Mouse (Mus musculus) midbrain, embryonic 14.5 days (tissue): Measurements from ENCODE around the gene Ppp1r1b. TPM values are rescaled to one million over a fixed set of nuclear protein-coding genes. Genes with fewer than 3 reads are reported as not detected.

ENCODE experiments used
- ATAC-seq: fragments of 200-750 bp; cut with Nextera tagmentation; 2 replicates; pipeline ENCODE4 v1.8.0; 2017; ENCODE audit warnings: moderate number of reproducible peaks, moderate library complexity; ENCODE audit not compliant: low FRiP score, low TSS enrichment
- DNase-seq: peaks from one replicate; pipeline ENCODE4 v3.0.0-alpha.2; 2015
- H3K27ac ChIP-seq: fragments of 300-500 bp; sonication (generic); replicated peaks from 2 replicates; pipeline ENCODE4 v1.5.1; 2014; ENCODE audit warnings: mild to moderate bottlenecking, low read depth, low read length, moderate library complexity
- H3K27me3 ChIP-seq: fragments of 300-500 bp; sonication (generic); 2 replicates; pipeline ENCODE4 v1.6.1; 2014; ENCODE audit warnings: low read length, control low read depth, mixed read lengths; ENCODE audit not compliant: control insufficient read depth, insufficient read depth
- H3K36me3 ChIP-seq: fragments of 300-500 bp; sonication (generic); 2 replicates; pipeline ENCODE4 v1.6.1; 2014; ENCODE audit warnings: low read length, control low read depth; ENCODE audit not compliant: control insufficient read depth, insufficient read depth
- H3K4me1 ChIP-seq: fragments of 300-500 bp; sonication (generic); 2 replicates; pipeline ENCODE4 v1.6.1; 2014; ENCODE audit warnings: mild to moderate bottlenecking, antibody characterized with exemption, low read length, control low read depth; ENCODE audit not compliant: control insufficient read depth, insufficient read depth
- H3K4me2 ChIP-seq: fragments of 300-500 bp; sonication (generic); 2 replicates; pipeline ENCODE4 v1.6.1; 2014; ENCODE audit warnings: mild to moderate bottlenecking, low read length, moderate library complexity
- H3K4me3 ChIP-seq: fragments of 300-500 bp; sonication (generic); replicated peaks from 2 replicates; pipeline ENCODE4 v1.5.1; 2014; ENCODE audit warnings: low read depth, low read length
- H3K9ac ChIP-seq: fragments of 300-500 bp; sonication (generic); replicated peaks from 2 replicates; pipeline ENCODE4 v1.6.1; 2014; ENCODE audit warnings: mild to moderate bottlenecking, low read length, moderate library complexity
- H3K9me3 ChIP-seq: fragments of 300-500 bp; sonication (generic); 2 replicates; pipeline ENCODE4 v1.6.1; 2016; ENCODE audit warnings: low read length, control low read depth, mixed read lengths; ENCODE audit not compliant: control insufficient read depth
- WGBS: fragments of 180-500 bp; shearing (Covaris S2); extraction: QIAGEN DNeasy Blood & Tissue Kit; methylation state at CpG from one replicate; pipeline ENCODE4 v1.1.7; 2014; 5-methylcytosine and 5-hydroxymethylcytosine counted together
- polyA plus RNA-seq: library from polyadenylated mRNA; unstranded; fragments of >200 nt; fragmentation: Nextera tagmentation; extraction: Ambion mirVana; gene quantifications from 2 replicates; pipeline ENCODE4 v1.2.1, GENCODE M21; 2014

Ppp1r1b gene
- polyA plus RNA-seq, 1 experiment from 2014 or later = 0.95 TPM

GRCm38 (mm10) chr11:98349308-98349707 lies 1.1 kb downstream of the Ppp1r1b start:
- peaks cover 68% of the 10 kb centered on the region for H3K27me3 ChIP-seq
- no peak for ATAC-seq
- peaks cover 5% of the 10 kb centered on the region for H3K4me1 ChIP-seq
- no peak overlapping the region for H3K9ac ChIP-seq
- no peaks in the 10 kb centered on the region for H3K36me3 ChIP-seq
- peak overlapping the region; percentile 74 for H3K4me2 ChIP-seq
- no peak for DNase-seq
- 2% methylated on average over 9 of the region's 9 CpGs for WGBS
- no peak overlapping the region for H3K27ac ChIP-seq
- peak overlapping the region; percentile 43 for H3K4me3 ChIP-seq
- H3K9me3 ChIP-seq = no peaks in the 10 kb centered on the region

- no peak overlapping the region for H3K4me3 ChIP-seq
- peaks cover 5% of the 10 kb centered on the region for H3K4me1 ChIP-seq
- H3K9me3 ChIP-seq = no peaks in the 10 kb centered on the region
- no peak overlapping the region for H3K27ac ChIP-seq
- no peak overlapping the region for H3K9ac ChIP-seq
- no peak overlapping the region for H3K4me2 ChIP-seq
- peaks cover 52% of the 10 kb centered on the region for H3K27me3 ChIP-seq
- no peak for ATAC-seq
- WGBS = 77% methylated on average over 18 of the region's 18 CpGs
- H3K36me3 ChIP-seq = no peaks in the 10 kb centered on the region
- no peak for DNase-seq
These were observed 4.2 kb downstream of the Ppp1r1b start for GRCm38 (mm10) chr11:98352272-98352990.

- no peaks in the 10 kb centered on the region for H3K36me3 ChIP-seq
- no peaks in the 10 kb centered on the region for H3K9me3 ChIP-seq
- ATAC-seq = no peak
- no peak overlapping the region for H3K4me2 ChIP-seq
- 0 out of 2 replicates have a peak, but pooled peaks cover 3% of the 10 kb centered on the region for H3K4me1 ChIP-seq
- 38% methylated on average over 8 of the region's 8 CpGs for WGBS
- DNase-seq = no peak
- H3K27ac ChIP-seq = no peak overlapping the region
- H3K4me3 ChIP-seq = no peak overlapping the region
- H3K9ac ChIP-seq = no peak overlapping the region
- H3K27me3 ChIP-seq = peaks cover 39% of the 10 kb centered on the region
These were observed 5.5 kb downstream of the Ppp1r1b start for GRCm38 (mm10) chr11:98353651-98354211.

GRCm38 (mm10) chr11:98354445-98354844 lies 6.2 kb downstream of the Ppp1r1b start:
- Histone ChIP-seq H3K4me1 (peaks cover 9% of the 10 kb centered on the region), H3K4me3 (no peak overlapping the region), H3K9ac (no peak overlapping the region), H3K36me3 (no peaks in the 10 kb centered on the region), H3K4me2 (no peak overlapping the region), H3K9me3 (no peaks in the 10 kb centered on the region), H3K27me3 (peaks cover 32% of the 10 kb centered on the region), H3K27ac (no peak overlapping the region)
- DNase-seq (no peak), ATAC-seq (no peak)
- 63% methylated on average over 14 of the region's 14 CpGs for WGBS

GRCm38 (mm10) chr11:98355732-98356299 lies 7.6 kb downstream of the Ppp1r1b start:
- 8% methylated on average over 6 of the region's 6 CpGs for WGBS
- no peak overlapping the region for H3K4me3 ChIP-seq

GRCm38 (mm10) chr11:98356625-98357394 lies 8.6 kb downstream of the Ppp1r1b start:
- WGBS = 79% methylated on average over 7 of the region's 7 CpGs
- DNase-seq = no peak
- H3K9ac ChIP-seq = no peak overlapping the region

More at GRCm38 (mm10) chr11:98355732-98356299, 7.6 kb downstream of the Ppp1r1b start:
- peaks cover 20% of the 10 kb centered on the region for H3K4me1 ChIP-seq
- H3K4me2 ChIP-seq = no peak overlapping the region
- peaks cover 18% of the 10 kb centered on the region for H3K27me3 ChIP-seq
- H3K9ac ChIP-seq = no peak overlapping the region
- no peaks in the 10 kb centered on the region for H3K36me3 ChIP-seq
- DNase-seq (peak; percentile 90), ATAC-seq (no peak)
- H3K9me3 ChIP-seq = no peaks in the 10 kb centered on the region
- no peak overlapping the region for H3K27ac ChIP-seq

GRCm38 (mm10) chr11:98357396-98358160 lies 9.4 kb downstream of the Ppp1r1b start:
- Histone ChIP-seq H3K4me3 (peak overlapping the region; percentile 64), H3K4me2 (peak overlapping the region; percentile 73), H3K27me3 (0 out of 2 replicates have a peak, but pooled peaks cover 2% of the 10 kb centered on the region), H3K36me3 (no peaks in the 10 kb centered on the region), H3K27ac (peak overlapping the region; percentile 87), H3K9ac (peak overlapping the region; percentile 48; the same call in 1 of the 2 replicates), H3K9me3 (no peaks in the 10 kb centered on the region), H3K4me1 (peaks cover 25% of the 10 kb centered on the region)
- no peak for DNase-seq
- ATAC-seq = no peak
- whole genome bisulfite sequencing = 9% methylated on average over 13 of the region's 13 CpGs

More at GRCm38 (mm10) chr11:98356625-98357394, 8.6 kb downstream of the Ppp1r1b start:
- Histone ChIP-seq H3K27ac (no peak overlapping the region), H3K36me3 (no peaks in the 10 kb centered on the region), H3K4me1 (peaks cover 25% of the 10 kb centered on the region), H3K27me3 (0 out of 2 replicates have a peak, but pooled peaks cover 9% of the 10 kb centered on the region), H3K4me3 (no peak overlapping the region), H3K4me2 (no peak overlapping the region), H3K9me3 (no peaks in the 10 kb centered on the region)
- no peak for ATAC-seq
